Mouse (Mus musculus): ENCODE measurements around the gene Atl3. TPM values are rescaled to one million over a fixed set of nuclear protein-coding genes. Genes with fewer than 3 reads are reported as not detected.

Atl3 gene
- polyA plus RNA-seq, 1 experiment from 2014 or later = 9.5 TPM

DNA sequence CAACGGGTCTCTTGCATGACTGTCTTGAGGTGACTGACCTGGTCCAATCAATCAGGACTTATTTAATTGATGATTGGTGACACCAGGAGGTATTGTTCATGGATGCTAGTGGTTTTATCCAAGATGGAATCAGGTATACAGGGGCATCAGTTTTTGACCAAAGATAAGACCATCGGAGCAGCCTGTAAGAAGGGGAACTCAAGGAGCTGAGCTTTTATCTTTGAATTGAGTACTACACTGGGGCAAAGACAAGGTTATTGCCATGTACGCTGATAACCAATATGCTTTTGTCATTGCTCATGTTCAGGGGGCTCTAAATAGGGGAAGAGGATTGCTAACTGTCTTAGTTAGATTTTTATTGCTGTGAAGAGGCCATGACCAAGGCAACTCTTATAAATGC lies 55.1 kb downstream of the Atl3 start:
- no peak for DNase-seq (ENCODE audit: low spot score)
- 91% methylated on average over 3 of the region's 3 CpGs for WGBS

DNA sequence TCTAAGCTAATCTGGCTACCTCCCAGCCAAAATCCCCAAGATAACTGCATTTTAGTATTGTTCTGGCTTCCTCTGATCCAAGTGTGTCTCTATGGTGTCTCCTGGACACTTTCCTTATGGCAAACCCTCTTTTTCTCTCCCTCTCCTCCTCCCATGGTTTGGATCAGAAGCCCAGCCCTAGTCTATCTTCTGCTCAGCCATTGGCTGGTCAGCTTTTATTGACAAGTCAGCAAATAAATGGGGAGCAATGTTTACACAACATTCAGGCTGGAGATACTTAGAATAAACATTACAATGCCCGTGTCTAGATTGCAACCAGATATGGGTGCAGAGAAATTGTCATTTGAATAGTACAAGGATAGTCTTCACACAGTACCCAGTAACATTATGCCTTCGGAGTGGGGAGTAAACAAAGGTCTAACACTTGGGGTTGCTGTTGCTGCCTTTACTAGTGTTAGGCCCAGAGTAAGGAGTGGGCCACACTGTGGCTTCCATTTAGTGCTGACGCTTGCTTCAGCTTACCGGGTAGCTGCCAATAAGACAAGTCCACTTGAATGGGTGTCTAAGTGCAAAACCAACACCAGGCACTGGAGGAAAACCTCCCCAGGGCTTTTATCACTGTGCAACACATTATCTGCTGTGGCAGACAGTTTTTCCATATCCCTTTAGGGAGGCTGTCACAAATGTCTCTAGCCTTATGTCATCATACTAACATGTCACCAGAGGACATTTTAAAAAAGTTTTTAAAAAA lies 57.9 kb downstream of the Atl3 start:
- no peak for DNase-seq (ENCODE audit: low spot score)
- ATAC-seq (ENCODE audit: insufficient read depth, low FRiP score, low TSS enrichment) = no peak
- H3K27ac ChIP-seq (ENCODE audit: low read depth, low read length) = no peak overlapping the region
- no peak overlapping the region for H3K9ac ChIP-seq (ENCODE audit: low read length)
- no peak overlapping the region for H3K4me3 ChIP-seq (ENCODE audit: low read depth, low read length)
- no peaks in the 10 kb centered on the region for H3K27me3 ChIP-seq (ENCODE audit: control insufficient read depth, insufficient read depth, low read length)
- H3K4me1 ChIP-seq (ENCODE audit: control insufficient read depth, insufficient read depth, low read length) = no peaks in the 10 kb centered on the region
- H3K4me2 ChIP-seq (ENCODE audit: low read depth) = no peak overlapping the region
- H3K36me3 ChIP-seq (ENCODE audit: control insufficient read depth, insufficient read depth, low read length) = no peaks in the 10 kb centered on the region
- H3K9me3 ChIP-seq (ENCODE audit: control insufficient read depth, low read length) = no peaks in the 10 kb centered on the region
- 66% methylated on average over 4 of the region's 4 CpGs for WGBS

More for the DNA sequence above, 55.1 kb downstream of the Atl3 start:
- no peak overlapping the region for H3K4me2 ChIP-seq (ENCODE audit: low read depth)
- no peaks in the 10 kb centered on the region for H3K4me1 ChIP-seq (ENCODE audit: control insufficient read depth, insufficient read depth, low read length)
- H3K9ac ChIP-seq (ENCODE audit: low read length) = no peak overlapping the region
- no peak overlapping the region for H3K4me3 ChIP-seq (ENCODE audit: low read depth, low read length)
- no peaks in the 10 kb centered on the region for H3K27me3 ChIP-seq (ENCODE audit: control insufficient read depth, insufficient read depth, low read length)
- ATAC-seq (ENCODE audit: insufficient read depth, low FRiP score, low TSS enrichment) = no peak
- H3K9me3 ChIP-seq (ENCODE audit: control insufficient read depth, low read length) = no peaks in the 10 kb centered on the region
- H3K36me3 ChIP-seq (ENCODE audit: control insufficient read depth, insufficient read depth, low read length) = no peaks in the 10 kb centered on the region
- no peak overlapping the region for H3K27ac ChIP-seq (ENCODE audit: low read depth, low read length)

DNA sequence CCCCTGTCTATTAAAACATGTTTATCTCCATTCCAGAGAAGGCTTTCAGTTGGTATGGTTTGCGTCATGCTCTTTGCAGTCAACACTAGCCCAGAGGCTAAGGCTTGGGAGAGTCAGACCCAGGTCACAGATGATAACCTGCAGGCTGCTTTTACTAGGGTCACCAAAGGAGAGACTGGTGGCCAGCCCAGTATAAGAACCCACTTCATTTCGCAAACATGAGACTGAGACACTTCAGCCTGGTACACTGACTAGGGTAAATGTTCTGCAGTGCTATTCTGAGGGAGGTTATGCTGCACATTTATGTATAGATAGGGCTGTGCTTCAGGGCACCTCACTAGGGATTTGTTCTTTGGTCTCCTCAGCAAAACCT lies 58.4 kb downstream of the Atl3 start:
- Histone ChIP-seq H3K27me3 (ENCODE audit: control insufficient read depth, insufficient read depth, low read length) (no peaks in the 10 kb centered on the region), H3K4me1 (ENCODE audit: control insufficient read depth, insufficient read depth, low read length) (no peaks in the 10 kb centered on the region), H3K27ac (ENCODE audit: low read depth, low read length) (no peak overlapping the region), H3K4me3 (ENCODE audit: low read depth, low read length) (no peak overlapping the region), H3K9me3 (ENCODE audit: control insufficient read depth, low read length) (no peaks in the 10 kb centered on the region), H3K36me3 (ENCODE audit: control insufficient read depth, insufficient read depth, low read length) (no peaks in the 10 kb centered on the region), H3K4me2 (ENCODE audit: low read depth) (no peak overlapping the region), H3K9ac (ENCODE audit: low read length) (no peak overlapping the region)
- ATAC-seq (ENCODE audit: insufficient read depth, low FRiP score, low TSS enrichment) (no peak), DNase-seq (ENCODE audit: low spot score) (no peak)
- 90% methylated on average over 2 of the region's 2 CpGs for WGBS

DNA sequence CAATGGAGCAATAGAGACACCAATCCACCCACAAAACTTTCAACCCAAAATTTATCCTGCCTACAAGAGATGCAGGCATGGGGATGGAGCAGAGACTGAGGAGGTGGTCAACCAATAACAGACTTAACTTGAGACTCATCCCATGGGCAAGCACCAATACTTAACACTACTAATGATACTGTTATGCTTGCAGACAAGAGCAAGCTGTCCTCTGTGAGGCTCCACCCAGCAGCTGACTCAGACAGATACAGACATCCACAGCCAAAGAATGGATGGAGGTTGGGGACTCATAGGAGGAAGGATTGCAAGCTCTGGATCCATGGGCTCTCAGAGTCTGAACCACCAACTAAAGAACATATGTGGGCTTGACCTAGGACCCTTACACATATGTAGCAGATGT lies 59.6 kb downstream of the Atl3 start:
- Histone ChIP-seq H3K9me3 (ENCODE audit: control insufficient read depth, low read length) (no peaks in the 10 kb centered on the region), H3K9ac (ENCODE audit: low read length) (no peak overlapping the region), H3K27me3 (ENCODE audit: control insufficient read depth, insufficient read depth, low read length) (no peaks in the 10 kb centered on the region), H3K4me3 (ENCODE audit: low read depth, low read length) (no peak overlapping the region), H3K36me3 (ENCODE audit: control insufficient read depth, insufficient read depth, low read length) (no peaks in the 10 kb centered on the region), H3K27ac (ENCODE audit: low read depth, low read length) (no peak overlapping the region), H3K4me2 (ENCODE audit: low read depth) (no peak overlapping the region), H3K4me1 (ENCODE audit: control insufficient read depth, insufficient read depth, low read length) (0 out of 2 replicates have a peak, but pooled peaks cover 5% of the 10 kb centered on the region)
- ATAC-seq (ENCODE audit: insufficient read depth, low FRiP score, low TSS enrichment) = no peak
- DNase-seq (ENCODE audit: low spot score) = no peak

DNA sequence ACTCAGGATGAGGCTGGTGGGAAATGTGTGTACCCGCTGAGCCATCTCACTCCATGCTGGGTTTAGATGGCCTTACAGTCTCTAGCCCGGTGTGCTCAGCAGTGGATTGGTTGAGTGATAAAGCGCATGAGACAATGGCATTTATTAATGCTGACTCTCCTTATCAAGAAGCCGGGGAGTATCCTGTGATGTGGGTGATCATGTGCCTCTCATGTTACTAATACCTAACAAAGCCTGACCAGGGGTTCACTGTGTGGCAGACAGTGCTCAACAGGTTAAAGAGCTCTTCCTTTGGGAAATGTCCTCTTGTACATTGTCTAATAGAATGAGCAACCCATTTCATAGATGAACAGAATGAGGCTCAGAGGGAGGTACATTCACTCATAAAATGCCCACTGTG lies 61.0 kb downstream of the Atl3 start:
- Histone ChIP-seq H3K27ac (ENCODE audit: low read depth, low read length) (no peak overlapping the region), H3K36me3 (ENCODE audit: control insufficient read depth, insufficient read depth, low read length) (no peaks in the 10 kb centered on the region), H3K4me3 (ENCODE audit: low read depth, low read length) (no peak overlapping the region), H3K27me3 (ENCODE audit: control insufficient read depth, insufficient read depth, low read length) (no peaks in the 10 kb centered on the region), H3K9ac (ENCODE audit: low read length) (no peak overlapping the region), H3K9me3 (ENCODE audit: control insufficient read depth, low read length) (no peaks in the 10 kb centered on the region), H3K4me1 (ENCODE audit: control insufficient read depth, insufficient read depth, low read length) (0 out of 2 replicates have a peak, but pooled peaks cover 5% of the 10 kb centered on the region), H3K4me2 (ENCODE audit: low read depth) (no peak overlapping the region)
- WGBS = 68% methylated on average over 4 of the region's 4 CpGs
- DNase-seq (ENCODE audit: low spot score) (no peak), ATAC-seq (ENCODE audit: insufficient read depth, low FRiP score, low TSS enrichment) (no peak)

DNA sequence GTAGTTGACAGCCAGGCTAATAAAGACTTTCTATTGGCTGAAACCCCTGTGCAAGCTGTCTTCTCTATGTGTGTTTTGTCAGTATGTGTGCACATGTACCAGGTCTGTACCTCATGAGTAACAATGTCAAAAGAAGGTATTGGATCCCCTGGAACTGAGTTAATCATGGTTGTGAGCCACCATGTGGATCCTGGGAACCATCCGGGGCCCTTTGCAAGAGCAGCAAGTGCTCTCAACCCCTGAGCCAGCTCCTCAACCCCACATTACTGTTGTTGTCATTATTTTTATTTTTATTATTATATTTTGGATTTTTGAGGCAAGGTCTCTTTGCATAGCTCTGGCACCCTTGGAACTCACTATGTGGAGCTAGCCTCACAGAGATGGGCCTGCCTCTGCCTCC lies 62.8 kb downstream of the Atl3 start:
- Histone ChIP-seq H3K4me2 (ENCODE audit: low read depth) (no peak overlapping the region), H3K9ac (ENCODE audit: low read length) (no peak overlapping the region), H3K27ac (ENCODE audit: low read depth, low read length) (no peak overlapping the region), H3K36me3 (ENCODE audit: control insufficient read depth, insufficient read depth, low read length) (no peaks in the 10 kb centered on the region), H3K4me1 (ENCODE audit: control insufficient read depth, insufficient read depth, low read length) (0 out of 2 replicates have a peak, but pooled peaks cover 5% of the 10 kb centered on the region), H3K27me3 (ENCODE audit: control insufficient read depth, insufficient read depth, low read length) (no peaks in the 10 kb centered on the region), H3K4me3 (ENCODE audit: low read depth, low read length) (no peak overlapping the region), H3K9me3 (ENCODE audit: control insufficient read depth, low read length) (no peaks in the 10 kb centered on the region)
- 80% methylated on average over 1 of the region's 1 CpGs for WGBS
- ATAC-seq (ENCODE audit: insufficient read depth, low FRiP score, low TSS enrichment) = no peak
- DNase-seq (ENCODE audit: low spot score) = no peak

DNA sequence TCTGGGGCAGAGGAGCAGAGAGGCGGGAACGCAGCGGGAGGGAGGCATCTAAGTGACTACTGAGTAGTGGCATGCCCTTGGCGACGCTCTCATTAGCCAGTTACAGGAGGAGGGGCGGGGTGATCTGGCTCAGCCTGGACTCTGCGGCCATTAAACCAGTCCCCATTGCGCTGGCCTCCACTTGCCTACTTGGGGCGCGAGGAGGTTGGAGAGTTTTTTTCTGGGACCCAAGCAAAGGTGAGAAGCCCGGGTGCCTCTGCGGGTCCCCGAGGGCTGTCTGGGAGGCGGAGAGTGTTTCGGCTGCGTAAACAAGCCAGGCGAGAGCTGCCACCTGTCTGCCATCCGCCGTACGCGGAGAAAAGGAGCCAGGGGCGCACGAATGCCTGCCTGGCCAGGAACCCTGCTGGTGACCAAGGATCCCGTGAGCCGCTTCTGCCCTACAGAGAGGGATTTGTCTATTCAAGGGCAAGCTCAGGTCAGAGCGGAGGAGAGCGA lies 63.5 kb downstream of the Atl3 start, which contains the start of gene Pla2g16:
Pla2g16 (plus strand) TSS at position 132 of the 495 bp plus-strand sequence.
- H3K27ac ChIP-seq (ENCODE audit: low read depth, low read length) = no peak within 1 kb of the TSS
- no peaks in the 10 kb centered on the region for H3K36me3 ChIP-seq (ENCODE audit: control insufficient read depth, insufficient read depth, low read length)
- ATAC-seq (ENCODE audit: insufficient read depth, low FRiP score, low TSS enrichment) = no peak
- H3K4me3 ChIP-seq (ENCODE audit: low read depth, low read length) = peak within 1 kb of the TSS; percentile 38
- H3K4me1 ChIP-seq (ENCODE audit: control insufficient read depth, insufficient read depth, low read length) = 0 out of 2 replicates have a peak, but pooled peaks cover 5% of the 10 kb centered on the region
- H3K4me2 ChIP-seq (ENCODE audit: low read depth) = peak within 1 kb of the TSS; percentile 78
- no peaks in the 10 kb centered on the region for H3K27me3 ChIP-seq (ENCODE audit: control insufficient read depth, insufficient read depth, low read length)
- peak; percentile 67 for DNase-seq (ENCODE audit: low spot score)
- H3K9ac ChIP-seq (ENCODE audit: low read length) = peak within 1 kb of the TSS; percentile 29
- 0% methylated on average over 27 of the region's 27 CpGs for WGBS
- no peaks in the 10 kb centered on the region for H3K9me3 ChIP-seq (ENCODE audit: control insufficient read depth, low read length)

DNA sequence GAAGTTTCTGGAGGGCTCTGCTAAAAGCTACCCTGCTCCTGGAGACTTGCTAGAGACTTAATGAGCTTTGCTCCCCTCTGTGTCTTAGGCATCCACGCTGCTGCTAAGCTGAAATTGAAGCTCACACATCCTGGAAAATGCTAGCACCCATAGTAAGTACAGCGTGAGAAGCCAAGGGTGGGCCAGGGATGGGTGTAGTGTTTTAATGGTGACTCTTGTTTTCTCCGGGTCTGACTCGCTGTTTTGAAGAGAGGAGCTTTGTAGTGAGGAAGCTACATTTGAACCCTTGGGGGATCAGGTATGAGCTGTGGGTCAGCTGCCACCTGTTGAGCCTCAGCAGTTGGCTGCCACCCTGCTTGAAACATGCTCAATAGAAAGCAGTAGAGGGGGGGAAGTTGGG lies 64.0 kb downstream of the Atl3 start:
- DNase-seq (ENCODE audit: low spot score) = no peak
- Histone ChIP-seq H3K4me2 (ENCODE audit: low read depth) (peak overlapping the region; percentile 78), H3K4me1 (ENCODE audit: control insufficient read depth, insufficient read depth, low read length) (0 out of 2 replicates have a peak, but pooled peaks cover 5% of the 10 kb centered on the region), H3K4me3 (ENCODE audit: low read depth, low read length) (peak overlapping the region; percentile 38; the same call in 1 of the 2 replicates), H3K36me3 (ENCODE audit: control insufficient read depth, insufficient read depth, low read length) (no peaks in the 10 kb centered on the region), H3K9me3 (ENCODE audit: control insufficient read depth, low read length) (no peaks in the 10 kb centered on the region), H3K27me3 (ENCODE audit: control insufficient read depth, insufficient read depth, low read length) (no peaks in the 10 kb centered on the region), H3K27ac (ENCODE audit: low read depth, low read length) (no peak overlapping the region), H3K9ac (ENCODE audit: low read length) (no peak overlapping the region; the same call in 1 of the 2 replicates)
- no peak for ATAC-seq (ENCODE audit: insufficient read depth, low FRiP score, low TSS enrichment)
- WGBS = 4% methylated on average over 4 of the region's 4 CpGs

DNA sequence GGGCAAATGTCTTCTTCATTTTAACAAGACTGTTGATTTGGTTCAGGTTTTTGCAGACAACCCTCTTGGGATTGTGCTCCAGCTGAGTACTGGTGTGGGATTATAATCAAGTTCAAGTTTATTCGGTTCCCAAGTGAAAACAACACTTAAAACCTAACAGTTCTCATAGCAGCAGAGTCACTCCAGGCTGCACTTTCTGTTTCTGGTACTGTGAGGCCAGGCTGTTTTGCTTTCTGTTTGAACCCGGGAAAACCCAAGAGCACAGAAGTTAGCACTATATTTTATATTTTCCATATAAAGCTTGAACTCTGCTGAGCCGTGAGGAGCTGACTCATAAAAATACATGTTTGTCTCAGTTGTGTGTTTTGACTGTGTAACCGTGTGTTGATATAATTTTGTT lies 64.8 kb downstream of the Atl3 start:
- ATAC-seq (ENCODE audit: insufficient read depth, low FRiP score, low TSS enrichment) = no peak
- Histone ChIP-seq H3K4me1 (ENCODE audit: control insufficient read depth, insufficient read depth, low read length) (0 out of 2 replicates have a peak, but pooled peaks cover 5% of the 10 kb centered on the region), H3K9me3 (ENCODE audit: control insufficient read depth, low read length) (no peaks in the 10 kb centered on the region), H3K4me3 (ENCODE audit: low read depth, low read length) (no peak overlapping the region), H3K9ac (ENCODE audit: low read length) (no peak overlapping the region), H3K27me3 (ENCODE audit: control insufficient read depth, insufficient read depth, low read length) (no peaks in the 10 kb centered on the region), H3K27ac (ENCODE audit: low read depth, low read length) (no peak overlapping the region), H3K4me2 (ENCODE audit: low read depth) (no peak overlapping the region), H3K36me3 (ENCODE audit: control insufficient read depth, insufficient read depth, low read length) (no peaks in the 10 kb centered on the region)
- WGBS = 88% methylated on average over 4 of the region's 4 CpGs
- DNase-seq (ENCODE audit: low spot score) = no peak
